ENCODE assay signal across 8 mouse cellular contexts in genomic region chrX:151046777-151047430, GRCm38 (mm10). TPM values are rescaled to one million over a fixed set of nuclear protein-coding genes. Genes with fewer than 3 reads are reported as not detected.
DNase-seq lines count a peak whose midpoint lies in the region; ATAC-seq lines count a peak whose summit lies in the region.

No protein-coding gene starts in this region.

- WGBS in intestine, embryonic 14.5 days, result 18% methylated on average over 36 of the region's 62 CpGs

- peak overlapping the region; percentile 55 for H3K4me2 ChIP-seq in intestine, embryonic 14.5 days (ENCODE audit: low read length)

- peak; percentile 90 to 95 for DNase-seq in adrenal gland, adult (ENCODE audit: inconsistent age in 2 of 2, low spot score in 1 of 2)
- peak; percentile 94 for DNase-seq in embryo, embryonic 10 days (ENCODE audit: low spot score)
- peak; percentile 79 for DNase-seq in gastrocnemius, postnatal 25 days
- DNase-seq in intestine, embryonic 14.5 days (ENCODE audit: low spot score), result peak; percentile 87
- DNase-seq in left cerebral cortex, postnatal 10 days (ENCODE audit: extremely low spot score in 1 of 2, low spot score in 2 of 2), result peak; percentile 67 to 90
- DNase-seq in right cerebral cortex, postnatal 25 days, result peak; percentile 78
- peak; percentile 81 to 84 for DNase-seq in urinary bladder, postnatal 4 days (ENCODE audit: low spot score in 2 of 2)

- peak overlapping the region; percentile 86 for H3K27ac ChIP-seq in intestine, embryonic 14.5 days (ENCODE audit: low read depth)

- no peaks in the 10 kb centered on the region for H3K36me3 ChIP-seq in intestine, embryonic 14.5 days (ENCODE audit: control insufficient read depth, insufficient read depth, low read length)

- peak overlapping the region; percentile 60 for H3K9ac ChIP-seq in intestine, embryonic 14.5 days (ENCODE audit: low read length)

- intact Hi-C loops in left cerebral cortex, postnatal 10 days (cut with DNase I), result no loop called here

- no peaks in the 10 kb centered on the region for H3K9me3 ChIP-seq in intestine, embryonic 14.5 days (ENCODE audit: control insufficient read depth, low read length)

- peak; percentile 92 for ATAC-seq in intestine, embryonic 14.5 days (replicated peaks; ENCODE audit: low FRiP score, low TSS enrichment, low read depth)
- peak; percentile 83 for ATAC-seq in megakaryocyte progenitor cell, adult 5-6 weeks (replicated peaks; ENCODE audit: poor library complexity)

- no peaks in the 10 kb centered on the region for H3K27me3 ChIP-seq in intestine, embryonic 14.5 days (replicated peaks; ENCODE audit: control insufficient read depth, insufficient read depth, low read length)

- H3K4me3 ChIP-seq in intestine, embryonic 14.5 days (ENCODE audit: low read depth, low read length), result peak overlapping the region; percentile 48

- no peaks in the 10 kb centered on the region for H3K4me1 ChIP-seq in intestine, embryonic 14.5 days (replicated peaks; ENCODE audit: control insufficient read depth, insufficient read depth, low read length)

RNA-seq across cellular contexts. Expression of gene Fgd1, which starts 1.0 kb away (rescaled TPM):
- 1 to 10 TPM; 1.8 to 2.3 TPM for total RNA-seq in gastrocnemius, postnatal 25 days (2021)
- 8.6 and 9.4 TPM in 2 replicates for polyA plus RNA-seq in intestine, embryonic 14.5 days (2014; fragmentation: Nextera tagmentation; extraction: Ambion mirVana)
- total RNA-seq in left cerebral cortex, postnatal 10 days (2021), result 10 to 100 TPM; 31.2 to 31.7 TPM
- 1.1 and 3.1 TPM in 2 replicates for total RNA-seq in megakaryocyte progenitor cell, adult 5-6 weeks (2015)
- total RNA-seq in megakaryocyte progenitor cell, adult 5-6 weeks (2017), result 1.5 and 2.1 TPM in 2 replicates

RNA-seq across cellular contexts. Expression of gene Gnl3l, which starts 29.8 kb away (rescaled TPM):
- 10 to 100 TPM; 33.0 to 37.1 TPM for total RNA-seq in gastrocnemius, postnatal 25 days (2021)
- polyA plus RNA-seq in intestine, embryonic 14.5 days (2014; fragmentation: Nextera tagmentation; extraction: Ambion mirVana), result 29.4 and 30.4 TPM in 2 replicates
- total RNA-seq in left cerebral cortex, postnatal 10 days (2021), result 100 to 1,000 TPM; 214 to 221 TPM
- 29.2 and 36.1 TPM in 2 replicates for total RNA-seq in megakaryocyte progenitor cell, adult 5-6 weeks (2015)
- total RNA-seq in megakaryocyte progenitor cell, adult 5-6 weeks (2017), result 42.4 and 51.0 TPM in 2 replicates

RNA-seq across cellular contexts. Expression of gene Tsr2, which starts 49.4 kb away (rescaled TPM):
- 1 to 10 TPM; 7.1 to 7.4 TPM for total RNA-seq in gastrocnemius, postnatal 25 days (2021)
- 34.7 and 41.1 TPM in 2 replicates for polyA plus RNA-seq in intestine, embryonic 14.5 days (2014; fragmentation: Nextera tagmentation; extraction: Ambion mirVana)
- 10 to 100 TPM; 51.7 to 61.3 TPM for total RNA-seq in left cerebral cortex, postnatal 10 days (2021)
- 31.1 and 39.8 TPM in 2 replicates for total RNA-seq in megakaryocyte progenitor cell, adult 5-6 weeks (2015)
- total RNA-seq in megakaryocyte progenitor cell, adult 5-6 weeks (2017), result 39.7 and 40.4 TPM in 2 replicates

Comparison
In these comparisons a context has a peak if more than half of its experiments do, and no peak if none do; other contexts are left out.
1. Peak in every context shown above with its lines: DNase-seq, ATAC-seq, H3K4me3 ChIP-seq and H3K27ac ChIP-seq.
2. RNA of gene Fgd1, which starts 1.0 kb away (total RNA-seq): 31.2 to 31.7 TPM in left cerebral cortex, postnatal 10 days; 1.1 to 3.1 TPM in megakaryocyte progenitor cell, adult 5-6 weeks and 1.8 to 2.3 TPM in gastrocnemius, postnatal 25 days; every median in the first group is over 4 times any median in the second.
3. RNA of gene Gnl3l, which starts 29.8 kb away (total RNA-seq): 214 to 221 TPM in left cerebral cortex, postnatal 10 days; 29.2 to 51.0 TPM in megakaryocyte progenitor cell, adult 5-6 weeks and 33.0 to 37.1 TPM in gastrocnemius, postnatal 25 days; every median in the first group is over 4 times any median in the second.